Mouse (Mus musculus): ENCODE results near the gene 4931428L18Rik. TPM values are rescaled to one million over a fixed set of nuclear protein-coding genes. Genes with fewer than 3 reads are reported as not detected.
"Not testable (repeated sequence)": the region's sequence is repeated elsewhere in the genome, so short reads cannot be mapped to it uniquely, and the experiment has no call there.

4931428L18Rik gene
- polyA plus RNA-seq, 1 experiment from 2014 or later, result not detected

GRCm38 (mm10) chr1:31019283-31019682 is 203.2 kb downstream of the 4931428L18Rik start:
- ATAC-seq (no peak), DNase-seq (ENCODE audit: low spot score) (no peak)
- Histone ChIP-seq H3K9me3 (replicated peaks; ENCODE audit: control insufficient read depth, low read length) (no peaks in the 10 kb centered on the region), H3K4me3 (ENCODE audit: low read depth, low read length) (no peak overlapping the region), H3K4me1 (ENCODE audit: control insufficient read depth, insufficient read depth, low read length) (no peaks in the 10 kb centered on the region), H3K9ac (ENCODE audit: low read length) (no peak overlapping the region), H3K36me3 (ENCODE audit: control insufficient read depth, insufficient read depth, low read length) (no peaks in the 10 kb centered on the region), H3K27me3 (replicated peaks; ENCODE audit: control insufficient read depth, insufficient read depth, low read length) (no peaks in the 10 kb centered on the region), H3K27ac (ENCODE audit: low read depth, low read length) (no peak overlapping the region), H3K4me2 (ENCODE audit: low read length) (no peak overlapping the region)
- 87% methylated on average over 6 of the region's 6 CpGs for WGBS

- Histone ChIP-seq H3K27ac (ENCODE audit: low read depth, low read length) (no peak overlapping the region), H3K27me3 (replicated peaks; ENCODE audit: control insufficient read depth, insufficient read depth, low read length) (no peaks in the 10 kb centered on the region), H3K9ac (ENCODE audit: low read length) (no peak overlapping the region), H3K36me3 (ENCODE audit: control insufficient read depth, insufficient read depth, low read length) (no peaks in the 10 kb centered on the region), H3K4me1 (ENCODE audit: control insufficient read depth, insufficient read depth, low read length) (no peaks in the 10 kb centered on the region), H3K9me3 (replicated peaks; ENCODE audit: control insufficient read depth, low read length) (no peaks in the 10 kb centered on the region), H3K4me2 (ENCODE audit: low read length) (no peak overlapping the region), H3K4me3 (ENCODE audit: low read depth, low read length) (no peak overlapping the region)
- WGBS, result 81% methylated on average over 5 of the region's 5 CpGs
- ATAC-seq (no peak), DNase-seq (ENCODE audit: low spot score) (no peak)
Observed at GRCm38 (mm10) chr1:31017377-31017776, 205.1 kb downstream of the 4931428L18Rik start.

- DNase-seq (ENCODE audit: low spot score) (no peak), ATAC-seq (no peak)
- Histone ChIP-seq H3K4me2 (ENCODE audit: low read length) (no peak overlapping the region), H3K4me3 (ENCODE audit: low read depth, low read length) (no peak overlapping the region), H3K9ac (ENCODE audit: low read length) (no peak overlapping the region), H3K9me3 (replicated peaks; ENCODE audit: control insufficient read depth, low read length) (no peaks in the 10 kb centered on the region), H3K36me3 (ENCODE audit: control insufficient read depth, insufficient read depth, low read length) (no peaks in the 10 kb centered on the region), H3K27ac (ENCODE audit: low read depth, low read length) (no peak overlapping the region), H3K27me3 (replicated peaks; ENCODE audit: control insufficient read depth, insufficient read depth, low read length) (no peaks in the 10 kb centered on the region), H3K4me1 (ENCODE audit: control insufficient read depth, insufficient read depth, low read length) (no peaks in the 10 kb centered on the region)
- WGBS, result 92% methylated on average over 6 of the region's 6 CpGs
Observed at GRCm38 (mm10) chr1:31016068-31016467, 206.4 kb downstream of the 4931428L18Rik start.

- no peaks in the 10 kb centered on the region for H3K27me3 ChIP-seq (replicated peaks; ENCODE audit: control insufficient read depth, insufficient read depth, low read length)
- no peak for ATAC-seq
- WGBS, result 76% methylated on average over 2 of the region's 2 CpGs
- H3K36me3 ChIP-seq (ENCODE audit: control insufficient read depth, insufficient read depth, low read length), result no peaks in the 10 kb centered on the region
- no peak for DNase-seq (ENCODE audit: low spot score)
- no peak overlapping the region for H3K4me2 ChIP-seq (ENCODE audit: low read length)
- no peak overlapping the region for H3K9ac ChIP-seq (ENCODE audit: low read length)
- no peak overlapping the region for H3K27ac ChIP-seq (ENCODE audit: low read depth, low read length)
- H3K9me3 ChIP-seq (replicated peaks; ENCODE audit: control insufficient read depth, low read length), result no peaks in the 10 kb centered on the region
- no peak overlapping the region for H3K4me3 ChIP-seq (ENCODE audit: low read depth, low read length)
- no peaks in the 10 kb centered on the region for H3K4me1 ChIP-seq (ENCODE audit: control insufficient read depth, insufficient read depth, low read length)
Observed at GRCm38 (mm10) chr1:31015261-31015660, 207.2 kb downstream of the 4931428L18Rik start.

DNA sequence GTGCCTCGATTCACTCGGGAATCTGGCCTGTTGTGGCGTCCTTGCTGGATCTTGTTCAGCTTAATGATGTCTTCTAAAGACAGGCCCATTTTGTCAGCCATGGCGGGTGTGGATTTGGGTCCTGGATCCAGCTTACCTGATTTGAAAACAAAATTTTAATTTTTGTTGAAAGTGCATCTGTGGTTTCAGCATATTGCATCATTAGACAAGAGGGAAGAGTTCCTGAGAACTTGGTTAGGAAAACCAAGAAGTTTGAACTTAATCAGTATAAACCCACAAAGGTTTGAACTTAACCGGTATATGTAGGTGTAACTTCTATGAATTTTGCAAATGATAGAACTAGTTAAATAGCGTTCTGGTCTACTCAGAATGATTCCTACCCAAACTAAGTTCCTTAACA is 244.6 kb downstream of the 4931428L18Rik start, which contains the start of gene AC153137.1:
Gene AC153137.1, minus strand, starts transcription at position 101 of the 400 bp plus-strand sequence.
- not testable (repeated sequence) for DNase-seq (ENCODE audit: low spot score); H3K4me2 ChIP-seq (ENCODE audit: low read length); H3K4me3 ChIP-seq (ENCODE audit: low read depth, low read length); H3K9me3 ChIP-seq (replicated peaks; ENCODE audit: control insufficient read depth, low read length); H3K36me3 ChIP-seq (ENCODE audit: control insufficient read depth, insufficient read depth, low read length); H3K27me3 ChIP-seq (replicated peaks; ENCODE audit: control insufficient read depth, insufficient read depth, low read length); H3K27ac ChIP-seq (ENCODE audit: low read depth, low read length); H3K4me1 ChIP-seq (ENCODE audit: control insufficient read depth, insufficient read depth, low read length); ATAC-seq; H3K9ac ChIP-seq (ENCODE audit: low read length)
- WGBS, result 86% methylated on average over 6 of the region's 6 CpGs

DNA sequence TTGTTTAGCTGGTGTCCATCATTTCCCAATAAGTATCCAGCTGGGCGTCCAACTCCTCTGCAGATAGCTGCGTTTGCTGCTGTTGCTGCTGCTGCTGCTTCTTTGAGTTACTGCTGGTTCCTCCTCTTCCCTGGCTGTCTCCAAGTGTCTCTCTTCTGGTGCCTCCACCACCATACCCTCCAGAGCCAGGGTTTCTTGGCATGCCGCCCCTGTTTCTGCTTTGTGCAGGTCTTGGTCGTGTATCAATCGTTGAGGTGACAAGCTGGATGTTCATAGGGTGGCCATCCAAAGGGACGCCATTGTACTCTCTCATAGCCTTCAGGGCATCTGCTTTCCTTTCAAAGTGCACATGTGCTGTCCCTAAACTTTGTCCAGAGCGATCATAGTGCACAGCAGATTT is 245.2 kb downstream of the 4931428L18Rik start:
- H3K4me1 ChIP-seq (ENCODE audit: control insufficient read depth, insufficient read depth, low read length); H3K9ac ChIP-seq (ENCODE audit: low read length); H3K27me3 ChIP-seq (replicated peaks; ENCODE audit: control insufficient read depth, insufficient read depth, low read length); ATAC-seq; H3K36me3 ChIP-seq (ENCODE audit: control insufficient read depth, insufficient read depth, low read length); H3K4me2 ChIP-seq (ENCODE audit: low read length); DNase-seq (ENCODE audit: low spot score); H3K4me3 ChIP-seq (ENCODE audit: low read depth, low read length); H3K9me3 ChIP-seq (replicated peaks; ENCODE audit: control insufficient read depth, low read length); H3K27ac ChIP-seq (ENCODE audit: low read depth, low read length): not testable (repeated sequence)
- 89% methylated on average over 7 of the region's 7 CpGs for WGBS

DNA sequence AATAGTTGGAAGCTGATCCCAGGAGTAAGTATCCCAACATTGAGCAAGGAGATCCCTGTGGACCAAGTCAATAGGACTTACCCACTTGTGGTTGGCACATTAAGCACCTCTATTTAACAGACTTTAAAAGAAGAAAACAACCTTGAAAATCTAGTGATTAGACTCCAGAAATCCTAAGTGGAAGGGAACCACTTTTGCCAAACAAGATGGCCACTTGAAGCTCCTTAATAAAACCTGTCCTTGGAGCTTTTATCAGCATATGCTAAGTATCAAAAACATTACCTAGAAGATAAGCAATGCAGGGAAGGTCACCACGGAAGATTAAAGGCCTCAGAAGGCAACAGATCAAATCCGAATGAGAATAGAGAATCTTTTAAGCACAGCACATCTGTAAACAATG is 270.7 kb downstream of the 4931428L18Rik start:
- Histone ChIP-seq H3K4me1 (ENCODE audit: control insufficient read depth, insufficient read depth, low read length) (peaks cover 10% of the 10 kb centered on the region), H3K4me2 (ENCODE audit: low read length) (no peak overlapping the region), H3K4me3 (ENCODE audit: low read depth, low read length) (no peak overlapping the region), H3K9ac (ENCODE audit: low read length) (no peak overlapping the region), H3K27me3 (replicated peaks; ENCODE audit: control insufficient read depth, insufficient read depth, low read length) (no peaks in the 10 kb centered on the region), H3K9me3 (replicated peaks; ENCODE audit: control insufficient read depth, low read length) (no peaks in the 10 kb centered on the region), H3K27ac (ENCODE audit: low read depth, low read length) (no peak overlapping the region), H3K36me3 (ENCODE audit: control insufficient read depth, insufficient read depth, low read length) (no peaks in the 10 kb centered on the region)
- ATAC-seq, result no peak
- 86% methylated on average over 2 of the region's 2 CpGs for WGBS
- no peak for DNase-seq (ENCODE audit: low spot score)

GRCm38 (mm10) chr1:30950456-30950835 is 272.0 kb downstream of the 4931428L18Rik start:
- Histone ChIP-seq H3K9ac (ENCODE audit: low read length) (peak overlapping the region; percentile 87), H3K9me3 (replicated peaks; ENCODE audit: control insufficient read depth, low read length) (no peaks in the 10 kb centered on the region), H3K27ac (ENCODE audit: low read depth, low read length) (peak overlapping the region; percentile 99), H3K4me3 (ENCODE audit: low read depth, low read length) (peak overlapping the region; percentile 88), H3K27me3 (replicated peaks; ENCODE audit: control insufficient read depth, insufficient read depth, low read length) (no peaks in the 10 kb centered on the region), H3K36me3 (ENCODE audit: control insufficient read depth, insufficient read depth, low read length) (0 out of 2 replicates have a peak, but pooled peaks cover 3% of the 10 kb centered on the region), H3K4me1 (ENCODE audit: control insufficient read depth, insufficient read depth, low read length) (peaks cover 13% of the 10 kb centered on the region), H3K4me2 (ENCODE audit: low read length) (peak overlapping the region; percentile 56)
- DNase-seq (ENCODE audit: low spot score) (no peak), ATAC-seq (no peak)
- WGBS, result 26% methylated on average over 5 of the region's 5 CpGs

- Histone ChIP-seq H3K27me3 (replicated peaks; ENCODE audit: control insufficient read depth, insufficient read depth, low read length) (no peaks in the 10 kb centered on the region), H3K4me1 (ENCODE audit: control insufficient read depth, insufficient read depth, low read length) (peaks cover 15% of the 10 kb centered on the region), H3K9ac (ENCODE audit: low read length) (peak overlapping the region; percentile 87), H3K4me2 (ENCODE audit: low read length) (peak overlapping the region; percentile 56), H3K27ac (ENCODE audit: low read depth, low read length) (peak overlapping the region; percentile 99), H3K9me3 (replicated peaks; ENCODE audit: control insufficient read depth, low read length) (no peaks in the 10 kb centered on the region), H3K4me3 (ENCODE audit: low read depth, low read length) (peak overlapping the region; percentile 88), H3K36me3 (ENCODE audit: control insufficient read depth, insufficient read depth, low read length) (peaks cover 8% of the 10 kb centered on the region)
- DNase-seq (ENCODE audit: low spot score) (peak; percentile 99), ATAC-seq (peak; percentile 99)
- WGBS, result under 1% methylated on average over 54 of the region's 66 CpGs
Observed at GRCm38 (mm10) chr1:30949710-30950455, 272.6 kb downstream of the 4931428L18Rik start.

Data from forebrain, embryonic 14.5 days (tissue).